Mouse (Mus musculus): ENCODE results near the gene Hcfc1. TPM values are rescaled to one million over a fixed set of nuclear protein-coding genes. Genes with fewer than 3 reads are reported as not detected.

The Hcfc1 gene
- 10 to 100 TPM; 69.9 to 70.4 TPM for total RNA-seq (2021)

GRCm38 (mm10) chrX:73966248-73967176, at the start of gene Hcfc1:
TSS of gene Hcfc1 (minus strand) at chrX:73966357.
- peak; percentile 89 to 93 for DNase-seq (ENCODE audit: low spot score in 2 of 2)

GRCm38 (mm10) chrX:74014597-74014996, 48.4 kb upstream of the Hcfc1 start:
- DNase-seq (ENCODE audit: low spot score in 2 of 2) = no peak
- intact Hi-C loops (cut with DNase I) = no loop called here

More at GRCm38 (mm10) chrX:73966248-73967176, at the start of gene Hcfc1:
- intact Hi-C loops (cut with DNase I) = loop anchor here (1.0 to 10.0 kb wide), 7 partner anchors 32 to 448 kb away; partner anchors contain the start of genes Flna, Irak1 and Rpl10

- intact Hi-C loops (cut with DNase I) = no loop called here
These were observed 41.9 kb upstream of the Hcfc1 start for GRCm38 (mm10) chrX:74008063-74008462.

GRCm38 (mm10) chrX:74006401-74006800, 40.2 kb upstream of the Hcfc1 start:
- intact Hi-C loops (cut with DNase I) = no loop called here
- DNase-seq (ENCODE audit: low spot score in 2 of 2) = no peak

More at GRCm38 (mm10) chrX:74008063-74008462, 41.9 kb upstream of the Hcfc1 start:
- no peak for DNase-seq (ENCODE audit: low spot score in 2 of 2)

- intact Hi-C loops (cut with DNase I) = no loop called here
These were observed 37.5 kb upstream of the Hcfc1 start for GRCm38 (mm10) chrX:74003644-74004043.

GRCm38 (mm10) chrX:74001024-74001423, 34.9 kb upstream of the Hcfc1 start:
- intact Hi-C loops (cut with DNase I) = no loop called here

More at GRCm38 (mm10) chrX:74003644-74004043, 37.5 kb upstream of the Hcfc1 start:
- no peak for DNase-seq (ENCODE audit: low spot score in 2 of 2)

GRCm38 (mm10) chrX:73998911-73999869, 33.0 kb upstream of the Hcfc1 start:
- intact Hi-C loops (cut with DNase I) = loop anchor here (2.0 kb wide), 1 partner anchor 32 kb away; the partner anchor contains the start of gene Hcfc1
- peak; percentile 49 to 80 for DNase-seq (ENCODE audit: low spot score in 2 of 2)

More at GRCm38 (mm10) chrX:74001024-74001423, 34.9 kb upstream of the Hcfc1 start:
- DNase-seq (ENCODE audit: low spot score in 2 of 2) = no peak

- intact Hi-C loops (cut with DNase I) = no loop called here
- DNase-seq (ENCODE audit: low spot score in 2 of 2) = no peak
These were observed 11.6 kb upstream of the Hcfc1 start for GRCm38 (mm10) chrX:73977783-73978182.

GRCm38 (mm10) chrX:73976283-73976682, 10.1 kb upstream of the Hcfc1 start:
- DNase-seq (ENCODE audit: low spot score in 2 of 2) = no peak
- intact Hi-C loops (cut with DNase I) = no loop called here

GRCm38 (mm10) chrX:73972774-73973173, 6.6 kb upstream of the Hcfc1 start:
- intact Hi-C loops (cut with DNase I) = no loop called here
- no peak for DNase-seq (ENCODE audit: low spot score in 2 of 2)

GRCm38 (mm10) chrX:73970781-73971180, 4.6 kb upstream of the Hcfc1 start:
- intact Hi-C loops (cut with DNase I) = no loop called here
- DNase-seq (ENCODE audit: low spot score in 2 of 2) = no peak

GRCm38 (mm10) chrX:73969729-73970128, 3.6 kb upstream of the Hcfc1 start:
- no peak for DNase-seq (ENCODE audit: low spot score in 2 of 2)
- intact Hi-C loops (cut with DNase I) = loop anchor here (5.0 to 10.0 kb wide), 3 partner anchors 98 to 445 kb away; partner anchors contain the start of gene Flna

- intact Hi-C loops (cut with DNase I) = loop anchor here (5.0 to 10.0 kb wide), 3 partner anchors 98 to 446 kb away; partner anchors contain the start of gene Flna
- DNase-seq (ENCODE audit: low spot score in 2 of 2) = no peak
These were observed 3.0 kb upstream of the Hcfc1 start for GRCm38 (mm10) chrX:73969167-73969566.

GRCm38 (mm10) chrX:73967177-73968075, 1.3 kb upstream of the Hcfc1 start:
- intact Hi-C loops (cut with DNase I) = loop anchor here (1.0 to 10.0 kb wide), 7 partner anchors 31 to 447 kb away; partner anchors contain the start of genes Flna, Irak1 and Rpl10
- DNase-seq (ENCODE audit: low spot score in 2 of 2) = peak; percentile 90 to 92

- peak; percentile 67 to 79 for DNase-seq (ENCODE audit: low spot score in 2 of 2)
- intact Hi-C loops (cut with DNase I) = loop anchor here (5.0 to 10.0 kb wide), 3 partner anchors 102 to 449 kb away; partner anchors contain the start of gene Flna
These were observed 850 bp downstream of the Hcfc1 start for GRCm38 (mm10) chrX:73965307-73965706.

GRCm38 (mm10) chrX:73964363-73964762, 1.8 kb downstream of the Hcfc1 start:
- DNase-seq (ENCODE audit: low spot score in 2 of 2) = no peak
- intact Hi-C loops (cut with DNase I) = loop anchor here (10.0 kb wide), 1 partner anchor 450 kb away; no protein-coding TSS in a partner anchor

- DNase-seq (ENCODE audit: low spot score in 2 of 2) = no peak
- intact Hi-C loops (cut with DNase I) = no loop called here
These were observed 11.2 kb downstream of the Hcfc1 start for GRCm38 (mm10) chrX:73954988-73955387.

GRCm38 (mm10) chrX:73952603-73953002, 13.6 kb downstream of the Hcfc1 start:
- intact Hi-C loops (cut with DNase I) = no loop called here

More at GRCm38 (mm10) chrX:73952603-73953002, 13.6 kb downstream of the Hcfc1 start:
- DNase-seq (ENCODE audit: low spot score in 2 of 2) = no peak
